Mouse (Mus musculus) hindbrain, embryonic 16.5 days (tissue): Measurements from ENCODE around the gene Mgat5b. TPM values are rescaled to one million over a fixed set of nuclear protein-coding genes. Genes with fewer than 3 reads are reported as not detected.
"Not testable (repeated sequence)": the region's sequence is repeated elsewhere in the genome, so short reads cannot be mapped to it uniquely, and the experiment has no call there.

Source experiments
- ATAC-seq: fragments of 200-750 bp; cut with Nextera tagmentation; 2 replicates; pipeline ENCODE4 v1.8.0; 2017; ENCODE audit warnings: moderate TSS enrichment, moderate library complexity
- H3K27ac ChIP-seq: fragments of 300-500 bp; sonication (generic); 2 replicates; pipeline ENCODE4 v1.5.1; 2014; ENCODE audit warnings: low read depth, mild to moderate bottlenecking, control low read depth, low read length, moderate library complexity
- H3K27me3 ChIP-seq: fragments of 300-500 bp; sonication (generic); replicated peaks from 2 replicates; pipeline ENCODE4 v1.6.1; 2014; ENCODE audit warnings: low read length; ENCODE audit not compliant: control insufficient read depth, insufficient read depth
- H3K36me3 ChIP-seq: fragments of 300-500 bp; sonication (generic); 2 replicates; pipeline ENCODE4 v1.6.1; 2014; ENCODE audit warnings: mild to moderate bottlenecking, low read length, moderate library complexity, mixed read lengths; ENCODE audit not compliant: control insufficient read depth, insufficient read depth
- H3K4me1 ChIP-seq: fragments of 300-500 bp; sonication (generic); 2 replicates; pipeline ENCODE4 v1.6.1; 2014; ENCODE audit warnings: low read depth, low read length; ENCODE audit not compliant: control insufficient read depth, insufficient read depth
- H3K4me2 ChIP-seq: fragments of 300-500 bp; sonication (generic); 2 replicates; pipeline ENCODE4 v1.6.1; 2014; ENCODE audit warnings: mild to moderate bottlenecking, low read length, control low read depth, moderate library complexity
- H3K4me3 ChIP-seq: fragments of 300-500 bp; sonication (generic); 2 replicates; pipeline ENCODE4 v1.5.1; 2014; ENCODE audit warnings: mild to moderate bottlenecking, low read length, control low read depth, moderate library complexity
- H3K9ac ChIP-seq: fragments of 300-500 bp; sonication (generic); 2 replicates; pipeline ENCODE4 v1.6.1; 2014; ENCODE audit warnings: low read depth, mild to moderate bottlenecking, control low read depth, low read length, moderate library complexity
- H3K9me3 ChIP-seq: fragments of 300-500 bp; sonication (generic); 2 replicates; pipeline ENCODE4 v1.6.1; 2014; ENCODE audit warnings: mild to moderate bottlenecking, low read length, moderate library complexity; ENCODE audit not compliant: control insufficient read depth
- WGBS: fragments of 180-500 bp; shearing (Covaris S2); extraction: QIAGEN DNeasy Blood & Tissue Kit; methylation state at CpG from one replicate; pipeline ENCODE4 v1.1.7; 2014; 5-methylcytosine and 5-hydroxymethylcytosine counted together
- polyA plus RNA-seq: library from polyadenylated mRNA; unstranded; fragments of >200 nt; fragmentation: Nextera tagmentation; extraction: Ambion mirVana; gene quantifications from 2 replicates; pipeline ENCODE4 v1.2.1, GENCODE M21; 2015

Mgat5b gene
- polyA plus RNA-seq, 1 experiment from 2014 or later: 19.4 TPM

DNA sequence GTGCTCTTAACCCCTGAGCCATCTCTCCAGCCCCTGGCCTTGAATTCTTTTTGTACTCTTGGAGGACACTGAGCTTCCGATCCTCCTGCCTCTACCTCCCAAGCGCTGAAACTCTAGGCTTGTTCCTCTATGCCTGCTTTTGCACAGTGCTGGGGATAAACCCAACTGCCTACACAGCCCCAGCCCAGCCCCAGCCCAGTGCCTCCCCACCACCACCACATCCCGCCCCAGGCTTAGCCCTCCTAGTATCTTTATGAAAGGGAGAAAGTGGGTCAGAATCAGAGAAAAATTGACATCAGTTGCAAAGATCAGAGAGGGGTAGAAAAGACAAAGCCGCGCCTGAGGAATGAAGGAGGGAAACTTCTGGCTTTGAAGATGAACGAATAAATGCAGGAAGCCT is 34.6 kb upstream of the Mgat5b start:
- Histone ChIP-seq H3K27ac (no peak overlapping the region), H3K4me1 (peaks cover 8% of the 10 kb centered on the region), H3K4me2 (no peak overlapping the region), H3K36me3 (no peaks in the 10 kb centered on the region), H3K27me3 (no peaks in the 10 kb centered on the region), H3K9ac (no peak overlapping the region), H3K9me3 (no peaks in the 10 kb centered on the region), H3K4me3 (no peak overlapping the region)
- 88% methylated on average over 6 of the region's 6 CpGs for WGBS
- no peak for ATAC-seq

DNA sequence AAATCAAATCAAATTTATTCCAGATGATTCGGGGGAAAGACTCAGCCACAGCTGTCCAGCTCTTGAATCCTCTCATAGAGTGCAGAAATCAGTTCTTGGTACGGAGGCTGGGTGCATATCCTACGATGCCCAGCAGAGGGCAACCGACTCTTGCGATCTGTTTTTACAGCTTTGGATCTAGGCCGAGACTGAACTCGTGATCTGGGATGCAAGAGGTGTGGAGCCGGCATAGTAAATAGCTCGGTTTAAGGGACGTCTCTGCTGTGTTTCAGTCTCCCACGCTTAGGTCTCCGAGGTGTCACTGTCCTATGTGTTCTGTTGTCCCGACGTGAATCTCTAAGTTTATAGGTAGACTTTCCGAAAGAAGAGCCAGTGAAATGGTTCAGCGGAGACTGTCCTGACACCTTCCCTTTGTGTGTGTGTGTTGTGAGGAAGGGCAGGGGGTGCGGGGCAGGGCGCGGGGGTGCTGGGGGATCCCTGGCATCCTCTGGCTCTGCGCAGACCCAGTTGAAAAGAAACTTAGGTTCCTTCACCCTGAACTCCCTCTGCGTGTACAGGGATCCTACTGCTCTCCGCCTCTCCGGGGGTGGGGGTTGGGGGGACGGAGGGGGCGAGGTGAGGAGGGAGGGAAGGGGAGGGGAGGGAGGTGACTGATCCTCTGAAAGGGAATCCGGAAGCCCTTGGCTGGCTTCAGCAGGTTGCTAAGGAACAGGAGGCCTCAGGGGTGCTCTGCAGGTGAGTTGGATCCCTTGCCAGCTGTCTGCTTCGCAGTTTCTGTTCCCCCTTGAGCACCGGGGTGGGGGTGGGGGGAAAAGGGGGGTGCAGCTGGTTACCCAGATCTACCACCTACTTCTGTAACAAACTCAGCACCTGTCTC is 33.1 kb upstream of the Mgat5b start:
- ATAC-seq: peak; percentile 82
- H3K4me3 ChIP-seq: peak overlapping the region; percentile 30
- peak overlapping the region; percentile 52 for H3K4me2 ChIP-seq
- peaks cover 8% of the 10 kb centered on the region for H3K4me1 ChIP-seq
- no peaks in the 10 kb centered on the region for H3K9me3 ChIP-seq
- no peak overlapping the region for H3K27ac ChIP-seq
- no peaks in the 10 kb centered on the region for H3K27me3 ChIP-seq
- 7% methylated on average over 27 of the region's 28 CpGs for WGBS
- H3K9ac ChIP-seq: peak overlapping the region; percentile 39; the same call in 1 of the 2 replicates
- no peaks in the 10 kb centered on the region for H3K36me3 ChIP-seq

DNA sequence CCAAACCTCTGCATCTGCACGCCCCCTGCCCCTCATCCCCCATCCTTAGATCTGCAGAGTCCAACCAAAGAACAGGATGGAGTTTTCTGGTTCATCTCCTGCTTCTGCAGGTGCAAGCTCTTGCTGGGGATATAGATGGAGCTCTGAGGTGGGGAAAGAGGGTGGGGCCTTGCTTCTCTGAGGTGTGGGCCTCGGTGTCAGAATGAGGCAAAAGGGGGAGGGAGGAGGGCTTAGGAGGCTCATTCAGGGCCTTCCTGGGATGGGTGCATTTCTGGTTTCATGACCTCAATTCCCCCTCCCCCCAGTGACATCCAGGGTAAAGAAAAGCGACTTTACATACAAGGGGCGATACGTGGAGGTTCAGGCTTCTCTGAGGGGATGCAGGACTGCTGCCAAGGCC is 31.5 kb upstream of the Mgat5b start:
- Histone ChIP-seq H3K27ac (no peak overlapping the region), H3K36me3 (no peaks in the 10 kb centered on the region), H3K4me3 (no peak overlapping the region), H3K27me3 (no peaks in the 10 kb centered on the region), H3K9ac (no peak overlapping the region), H3K4me1 (peaks cover 8% of the 10 kb centered on the region), H3K4me2 (no peak overlapping the region), H3K9me3 (no peaks in the 10 kb centered on the region)
- no peak for ATAC-seq
- WGBS: 63% methylated on average over 5 of the region's 5 CpGs

DNA sequence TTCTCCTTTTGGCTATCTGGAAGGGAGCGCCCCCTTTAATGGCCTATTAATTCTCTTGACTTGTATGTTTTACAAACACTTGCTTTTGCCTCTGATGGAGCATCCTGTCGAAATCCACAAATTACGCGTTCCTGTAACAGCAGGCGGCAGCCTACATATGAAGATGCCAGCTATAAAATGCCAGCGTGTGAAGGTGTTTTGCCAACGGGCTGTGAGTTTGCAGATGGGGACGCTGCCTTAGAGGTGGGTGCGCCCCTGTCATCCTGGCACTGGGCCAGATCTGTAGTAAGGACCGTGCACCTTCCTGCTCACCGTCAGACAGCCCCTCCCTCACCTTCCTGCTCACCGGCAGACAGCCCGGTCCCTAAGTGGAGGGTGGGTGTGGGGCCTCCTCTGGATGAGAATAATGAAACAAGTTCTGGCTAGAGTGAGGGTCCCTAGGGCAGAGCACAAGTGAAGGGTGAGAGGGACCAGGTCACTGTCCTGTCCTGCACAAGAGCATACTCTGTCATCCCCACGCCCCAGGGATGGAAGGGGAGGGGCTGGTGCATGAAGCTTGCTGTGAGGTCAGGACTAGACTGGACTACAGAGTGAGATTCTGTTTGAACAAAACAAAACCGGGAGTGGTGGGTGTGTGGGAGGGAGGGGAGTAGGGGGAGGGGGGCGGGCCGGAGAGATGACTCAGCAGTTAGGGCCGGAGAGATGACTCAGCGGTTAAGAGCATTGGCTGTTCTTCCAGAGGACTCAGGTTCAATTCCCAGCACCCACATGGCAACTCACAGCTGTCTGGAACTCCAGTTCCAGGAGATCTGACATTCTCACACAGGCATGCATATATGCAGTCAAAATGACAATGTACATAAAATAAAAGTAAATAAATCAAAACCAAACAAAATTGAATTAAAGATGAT is 24.9 kb upstream of the Mgat5b start:
- H3K4me1 ChIP-seq: no peaks in the 10 kb centered on the region
- no peak overlapping the region for H3K4me2 ChIP-seq
- no peak overlapping the region for H3K9ac ChIP-seq
- H3K27ac ChIP-seq: no peak overlapping the region
- H3K36me3 ChIP-seq: no peaks in the 10 kb centered on the region
- H3K4me3 ChIP-seq: no peak overlapping the region
- 63% methylated on average over 19 of the region's 19 CpGs for WGBS
- no peak for ATAC-seq
- no peaks in the 10 kb centered on the region for H3K27me3 ChIP-seq
- no peaks in the 10 kb centered on the region for H3K9me3 ChIP-seq

DNA sequence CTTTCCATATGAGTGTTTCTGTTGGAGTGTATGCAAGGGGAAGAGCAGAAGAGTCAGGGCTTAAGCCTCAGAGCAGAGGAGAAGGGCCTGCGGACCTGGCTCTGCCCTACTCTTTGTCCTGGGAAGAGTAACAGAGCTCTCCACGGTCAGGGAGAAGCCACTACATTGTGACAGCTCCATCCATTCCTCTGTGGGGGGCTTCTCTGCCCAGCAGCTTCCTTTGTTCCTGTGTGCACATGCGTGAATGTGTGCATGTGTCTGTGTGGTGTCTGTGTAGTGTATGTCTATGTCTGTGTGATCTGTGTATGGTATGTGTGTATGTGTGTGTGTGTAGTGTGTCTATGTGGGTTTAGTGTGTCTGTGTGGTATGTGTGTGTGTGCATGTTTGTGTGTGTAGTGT is 23.3 kb upstream of the Mgat5b start:
- ATAC-seq: no peak
- no peak overlapping the region for H3K4me3 ChIP-seq
- no peaks in the 10 kb centered on the region for H3K36me3 ChIP-seq
- no peak overlapping the region for H3K27ac ChIP-seq
- WGBS: 53% methylated on average over 3 of the region's 3 CpGs
- no peaks in the 10 kb centered on the region for H3K27me3 ChIP-seq
- no peaks in the 10 kb centered on the region for H3K9me3 ChIP-seq
- H3K9ac ChIP-seq: no peak overlapping the region
- no peak overlapping the region for H3K4me2 ChIP-seq
- H3K4me1 ChIP-seq: no peaks in the 10 kb centered on the region

DNA sequence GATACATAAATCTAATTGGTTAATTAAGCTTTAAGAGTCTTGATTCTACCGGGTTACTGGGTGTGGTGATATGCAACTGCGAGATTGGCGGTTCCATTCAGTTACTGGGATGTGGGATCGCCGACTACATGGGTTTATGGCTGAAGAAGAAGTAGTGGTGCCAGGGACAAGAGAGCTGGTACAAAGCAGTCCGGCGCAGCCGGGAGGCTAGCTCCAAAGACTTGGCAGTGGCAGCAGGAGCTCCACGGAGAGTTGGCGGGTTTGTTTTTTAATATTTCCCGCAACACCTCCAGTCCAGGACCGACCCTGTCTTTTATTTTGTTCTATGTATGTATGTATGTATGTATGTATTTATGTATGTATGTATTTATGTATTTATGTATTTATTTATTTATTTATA is 19.4 kb upstream of the Mgat5b start:
- Histone ChIP-seq H3K4me2 (no peak overlapping the region), H3K27me3 (no peaks in the 10 kb centered on the region; the same call in 1 of the 2 replicates), H3K36me3 (no peaks in the 10 kb centered on the region), H3K4me1 (no peaks in the 10 kb centered on the region), H3K9ac (no peak overlapping the region), H3K9me3 (no peaks in the 10 kb centered on the region), H3K27ac (no peak overlapping the region), H3K4me3 (no peak overlapping the region)
- ATAC-seq: no peak
- WGBS: 77% methylated on average over 12 of the region's 12 CpGs

DNA sequence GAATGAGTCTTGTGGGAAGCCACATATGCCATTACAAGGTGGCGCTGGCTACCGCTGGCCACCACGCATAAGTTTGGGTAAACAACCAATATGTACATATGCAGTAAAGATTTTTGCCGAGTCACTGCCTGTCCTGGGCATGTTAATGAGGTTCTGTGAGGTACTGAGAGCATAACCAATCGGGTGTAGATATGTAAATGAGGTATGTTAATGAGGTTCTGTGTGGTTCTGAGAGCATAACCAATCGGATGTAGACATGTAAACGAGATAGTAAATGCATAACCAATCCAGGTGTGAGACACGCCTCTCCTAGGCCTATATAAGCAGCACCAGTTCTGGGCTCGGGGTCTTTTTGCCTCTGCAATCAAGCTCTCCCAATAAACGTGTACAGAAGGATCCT is 16.1 kb upstream of the Mgat5b start:
- not testable (repeated sequence) for H3K4me2 ChIP-seq, H3K27ac ChIP-seq, H3K4me3 ChIP-seq

DNA sequence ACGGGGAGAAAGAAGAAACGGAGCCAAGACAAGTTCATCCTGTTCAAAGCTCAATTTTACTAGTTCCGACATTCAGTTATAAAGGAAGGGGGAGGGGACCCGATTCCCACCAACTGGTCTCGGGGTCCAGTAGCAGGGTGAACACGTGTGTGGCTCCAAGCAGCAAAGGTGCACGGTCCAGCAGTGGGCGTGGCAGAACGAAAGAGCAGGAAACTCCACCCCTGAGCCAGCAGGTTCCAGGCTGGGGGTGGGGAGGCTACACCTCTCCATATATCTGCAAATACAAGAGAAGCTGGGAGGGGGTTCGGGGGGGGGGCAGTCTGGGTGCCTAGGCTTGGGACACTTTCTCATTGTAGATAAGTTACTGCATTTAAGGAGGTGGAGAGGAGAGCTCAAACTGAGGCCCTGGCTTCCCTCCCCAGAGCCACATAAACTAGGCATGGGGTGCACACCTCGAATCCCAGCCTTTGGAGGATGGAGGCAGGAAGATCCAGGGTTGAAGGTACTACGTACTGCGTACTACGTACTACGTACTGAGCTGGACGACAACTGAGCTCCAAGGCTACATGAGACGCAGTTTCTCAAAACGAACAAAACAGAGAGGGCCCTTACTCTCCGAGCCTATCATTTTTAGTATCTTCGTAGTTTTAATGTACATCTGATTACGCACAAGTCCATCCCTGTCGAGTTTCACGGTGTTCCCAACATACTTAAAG is 12.8 kb upstream of the Mgat5b start:
- ATAC-seq: no peak
- Histone ChIP-seq H3K4me1 (peaks cover 8% of the 10 kb centered on the region), H3K36me3 (no peaks in the 10 kb centered on the region), H3K9me3 (no peaks in the 10 kb centered on the region), H3K27ac (no peak overlapping the region), H3K9ac (peak overlapping the region; percentile 25; the same call in 1 of the 2 replicates), H3K4me2 (peak overlapping the region; percentile 44), H3K4me3 (peak overlapping the region; percentile 19), H3K27me3 (peaks cover 3% of the 10 kb centered on the region; the same call in 1 of the 2 replicates)
- WGBS: 2% methylated on average over 23 of the region's 23 CpGs

More for the DNA sequence above, 16.1 kb upstream of the Mgat5b start:
- H3K9ac ChIP-seq, H3K9me3 ChIP-seq, H3K36me3 ChIP-seq, H3K27me3 ChIP-seq, ATAC-seq, H3K4me1 ChIP-seq: not testable (repeated sequence)
- WGBS: 86% methylated on average over 10 of the region's 10 CpGs
